Mouse (Mus musculus): ENCODE measurements at regions not wholly inside any gene's neighbourhood (a gene's known extent, or its start where the extent isn't known, plus 50 kb on each side); places are given as distances from the start of the nearest gene placed in this dataset.

DNA sequence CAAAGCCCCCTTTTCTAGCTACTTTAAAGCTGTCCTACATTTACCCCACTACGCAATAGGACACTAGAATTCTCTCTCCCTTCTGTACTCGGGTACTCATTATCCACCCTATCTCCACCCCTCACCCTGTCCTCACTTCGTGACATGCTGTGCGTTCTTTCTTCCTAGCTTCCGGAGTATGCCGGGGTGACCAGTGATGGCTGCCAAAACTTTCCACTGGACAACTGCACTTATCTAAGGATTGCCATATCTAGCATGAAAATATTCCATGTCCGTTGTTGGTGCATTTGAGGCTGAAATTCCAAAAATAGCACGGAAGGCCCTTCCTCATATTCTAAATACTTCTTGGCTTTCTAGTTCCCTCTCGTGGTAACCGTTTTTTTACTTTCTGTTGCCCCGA lies 54.5 kb upstream of the Slc9a9 start:
- TF ChIP-seq ZKSCAN1 (IDR thresholded peaks at IDR 0.05; ENCODE audit: borderline replicate concordance, low read depth, low read length) = no peak
- no peak for TF ChIP-seq SMC3 (IDR thresholded peaks at IDR 0.05; ENCODE audit: low read depth, low read length)
- TF ChIP-seq MXI1 (IDR thresholded peaks at IDR 0.05; ENCODE audit: low read depth, low read length) = no peak
- no peak for TF ChIP-seq KAT2A (IDR thresholded peaks at IDR 0.05; ENCODE audit: insufficient replicate concordance, low read length)
- no peak for TF ChIP-seq EP300 (IDR thresholded peaks at IDR 0.05; ENCODE audit: low read length)
- no peak for TF ChIP-seq UBTF (IDR thresholded peaks at IDR 0.05; ENCODE audit: low read depth, low read length)
- no peak for TF ChIP-seq IRF4 (IDR thresholded peaks at IDR 0.05; ENCODE audit: low read depth, low read length)
- no peak for TF ChIP-seq ZNF384 (IDR thresholded peaks at IDR 0.05; ENCODE audit: low read depth, low read length)
- TF ChIP-seq MYC (IDR thresholded peaks at IDR 0.05; ENCODE audit: low read depth, low read length) = no peak
- no peak for TF ChIP-seq NELFE (IDR thresholded peaks at IDR 0.05; ENCODE audit: low read depth, low read length)
- TF ChIP-seq RAD21 (IDR thresholded peaks at IDR 0.05; ENCODE audit: low read depth, low read length) = no peak
- TF ChIP-seq E2F4 (IDR thresholded peaks at IDR 0.05; ENCODE audit: insufficient replicate concordance, low read depth, low read length) = no peak
- no peak for TF ChIP-seq MAZ (IDR thresholded peaks at IDR 0.05; ENCODE audit: low read depth, low read length)
- TF ChIP-seq MAX (IDR thresholded peaks at IDR 0.05; ENCODE audit: low read length) = no peak
- TF ChIP-seq USF2 (conservative IDR thresholded peaks at IDR 0.05; ENCODE audit: low read depth, low read length) = no peak
- TF ChIP-seq ELF1 (IDR thresholded peaks at IDR 0.05; ENCODE audit: low read depth, low read length) = no peak
- Histone ChIP-seq H3K79me2 (replicated peaks; ENCODE audit: control insufficient read depth, extremely low read depth, insufficient read depth, poor library complexity, severe bottlenecking) (no peaks in the 10 kb centered on the region), H3K9ac (ENCODE audit: insufficient read depth, low read depth) (no peak overlapping the region), H3K27ac (ENCODE audit: insufficient read depth, low read depth) (no peak overlapping the region), H3K4me1 (ENCODE audit: control insufficient read depth in 1 of 2, insufficient read depth in 2 of 2) (no peaks in the 10 kb centered on the region), H3K27me3 (replicated peaks) (no peaks in the 10 kb centered on the region), H3K36me3 (replicated peaks in 1 of 2; ENCODE audit: control insufficient read depth in 1 of 2, insufficient read depth in 1 of 2, low read length in 1 of 2) (no peaks in the 10 kb centered on the region), H3K4me2 (ENCODE audit: insufficient read depth, low read depth, poor library complexity, severe bottlenecking) (no peak overlapping the region), H3K4me3 (replicated peaks in 1 of 3; ENCODE audit: low read depth in 2 of 3, low read length in 2 of 3, poor library complexity in 1 of 3) (no peak overlapping the region), H3K9me3 (replicated peaks; ENCODE audit: low read length) (peaks cover 65% of the 10 kb centered on the region)
- DNase-seq (ENCODE audit: extremely low read depth) = no peak
- dilution Hi-C loops (cut with MboI; ENCODE audit: extremely low pct_ligation_motif_present, extremely low pct_unique_long_range_greater_than_20kb, low sequenced_read_pairs) (no loop called here), in situ Hi-C loops (cut with MboI; ENCODE audit: low pct_ligation_motif_present, low pct_unique_long_range_greater_than_20kb, low sequenced_read_pairs) (no loop called here)

DNA sequence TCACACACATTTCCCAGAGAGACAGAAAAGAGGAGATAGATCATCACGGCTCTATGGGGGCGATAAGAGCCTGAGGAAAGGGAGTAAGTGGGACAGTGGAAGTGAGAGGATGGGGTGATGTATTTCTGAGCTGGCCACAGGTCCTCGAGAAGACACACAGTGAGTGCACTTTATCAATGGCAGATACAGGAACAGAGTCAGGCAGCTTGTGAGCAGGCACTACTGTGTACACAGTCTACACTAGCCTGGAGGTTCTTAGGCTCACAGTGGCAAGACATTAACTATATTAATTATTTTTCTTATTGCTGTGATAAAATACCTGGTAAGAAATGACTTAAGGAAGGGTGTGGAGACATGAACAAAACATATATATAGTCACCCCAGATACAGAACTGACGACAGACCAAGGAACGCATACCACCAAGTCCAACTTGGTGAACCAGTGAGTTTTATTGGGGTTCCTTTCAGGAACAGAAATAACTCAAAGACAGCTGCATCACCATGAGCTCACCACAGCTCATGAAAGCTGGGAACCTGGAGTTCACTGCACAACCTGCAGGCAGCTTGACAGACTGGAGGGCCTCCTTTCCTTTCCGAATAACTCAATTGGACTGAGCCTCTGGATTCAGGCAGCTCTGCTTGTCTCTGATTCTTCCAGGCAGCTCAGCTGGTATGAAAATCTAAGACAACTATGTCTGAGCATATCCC lies 51.5 kb upstream of the Slc9a9 start:
- no peak overlapping the region for H3K4me3 ChIP-seq (replicated peaks in 1 of 3; ENCODE audit: low read depth in 2 of 3, low read length in 2 of 3, poor library complexity in 1 of 3)
- no peak overlapping the region for H3K9ac ChIP-seq (ENCODE audit: insufficient read depth, low read depth)
- no peak for TF ChIP-seq RAD21 (IDR thresholded peaks at IDR 0.05; ENCODE audit: low read depth, low read length)
- no peak for TF ChIP-seq POLR2AphosphoS2 (IDR thresholded peaks at IDR 0.05; ENCODE audit: low read depth, low read length)
- no peak for TF ChIP-seq TCF12 (IDR thresholded peaks at IDR 0.05; ENCODE audit: low read depth, low read length)
- no peak for TF ChIP-seq CHD1 (IDR thresholded peaks at IDR 0.05; ENCODE audit: low read depth, low read length)
- no peak for TF ChIP-seq POLR2A (IDR thresholded peaks at IDR 0.05; ENCODE audit: low read depth, low read length)
- TF ChIP-seq ELF1 (IDR thresholded peaks at IDR 0.05; ENCODE audit: low read depth, low read length) = no peak
- no peak for TF ChIP-seq MAFK (IDR thresholded peaks at IDR 0.05; ENCODE audit: insufficient replicate concordance, low read length)
- no peak for TF ChIP-seq USF2 (conservative IDR thresholded peaks at IDR 0.05; ENCODE audit: low read depth, low read length)
- no peak for TF ChIP-seq ZNF384 (IDR thresholded peaks at IDR 0.05; ENCODE audit: low read depth, low read length)
- no peak for TF ChIP-seq ZC3H11A (IDR thresholded peaks at IDR 0.05; ENCODE audit: low read depth, low read length)
- no peak for TF ChIP-seq RCOR1 (conservative IDR thresholded peaks at IDR 0.05; ENCODE audit: low read depth, low read length)
- no peaks in the 10 kb centered on the region for H3K4me1 ChIP-seq (ENCODE audit: control insufficient read depth in 1 of 2, insufficient read depth in 2 of 2)
- no peaks in the 10 kb centered on the region for H3K36me3 ChIP-seq (replicated peaks in 1 of 2; ENCODE audit: control insufficient read depth in 1 of 2, insufficient read depth in 1 of 2, low read length in 1 of 2)
- dilution Hi-C loops (cut with MboI; ENCODE audit: extremely low pct_ligation_motif_present, extremely low pct_unique_long_range_greater_than_20kb, low sequenced_read_pairs) (no loop called here), in situ Hi-C loops (cut with MboI; ENCODE audit: low pct_ligation_motif_present, low pct_unique_long_range_greater_than_20kb, low sequenced_read_pairs) (no loop called here)
- no peaks in the 10 kb centered on the region for H3K79me2 ChIP-seq (replicated peaks; ENCODE audit: control insufficient read depth, extremely low read depth, insufficient read depth, poor library complexity, severe bottlenecking)
- H3K4me2 ChIP-seq (ENCODE audit: insufficient read depth, low read depth, poor library complexity, severe bottlenecking) = no peak overlapping the region
- H3K9me3 ChIP-seq (replicated peaks; ENCODE audit: low read length) = peaks cover 68% of the 10 kb centered on the region
- H3K27ac ChIP-seq (ENCODE audit: insufficient read depth, low read depth) = no peak overlapping the region
- DNase-seq (ENCODE audit: extremely low read depth) = no peak
- H3K27me3 ChIP-seq (replicated peaks) = no peaks in the 10 kb centered on the region
